Mouse (Mus musculus) brain, embryonic 18.5 days (tissue): ENCODE measurements at regions not wholly inside any gene's neighbourhood (a gene's known extent, or its start where the extent isn't known, plus 50 kb on each side); places are given as distances from the start of the nearest gene placed in this dataset.

Experiments
- DNase-seq: peaks from one replicate; pipeline ENCODE4 v3.0.0-alpha.2; 2012; ENCODE audit warnings: low read depth, low spot score

- no peak for DNase-seq
Observed at GRCm38 (mm10) chr5:50820674-50821073, 746.9 kb downstream of the Ppargc1a start.

- DNase-seq: no peak
Observed at GRCm38 (mm10) chr5:50819959-50820358, 747.6 kb downstream of the Ppargc1a start.

- DNase-seq: no peak
Observed at GRCm38 (mm10) chr5:50795310-50795709, 736.5 kb upstream of the Adgra3 start.

GRCm38 (mm10) chr5:50794453-50795169 lies 735.8 kb upstream of the Adgra3 start:
- DNase-seq: no peak

- no peak for DNase-seq
Observed at GRCm38 (mm10) chr5:50793558-50793957, 734.8 kb upstream of the Adgra3 start.

GRCm38 (mm10) chr5:50785273-50785672 lies 726.5 kb upstream of the Adgra3 start:
- DNase-seq: no peak

- no peak for DNase-seq
Observed at GRCm38 (mm10) chr5:50779138-50779537, 720.3 kb upstream of the Adgra3 start.

- no peak for DNase-seq
Observed at GRCm38 (mm10) chr5:50778221-50778620, 719.4 kb upstream of the Adgra3 start.

- no peak for DNase-seq
Observed at GRCm38 (mm10) chr5:50762261-50762660, 703.5 kb upstream of the Adgra3 start.

GRCm38 (mm10) chr5:50760386-50760785 lies 701.6 kb upstream of the Adgra3 start:
- DNase-seq: no peak

- DNase-seq: no peak
Observed at GRCm38 (mm10) chr5:50752766-50753165, 694.0 kb upstream of the Adgra3 start.

- DNase-seq: no peak
Observed at GRCm38 (mm10) chr5:50751358-50751757, 692.6 kb upstream of the Adgra3 start.

GRCm38 (mm10) chr5:50743030-50743429 lies 684.2 kb upstream of the Adgra3 start:
- no peak for DNase-seq

GRCm38 (mm10) chr5:50733711-50734110 lies 674.9 kb upstream of the Adgra3 start:
- DNase-seq: no peak

- DNase-seq: no peak
Observed at GRCm38 (mm10) chr5:50728337-50729003, 669.7 kb upstream of the Adgra3 start.

- DNase-seq: no peak
Observed at GRCm38 (mm10) chr5:50706945-50707663, 648.3 kb upstream of the Adgra3 start.

- DNase-seq: no peak
Observed at GRCm38 (mm10) chr5:50698084-50698483, 639.3 kb upstream of the Adgra3 start.

GRCm38 (mm10) chr5:50697588-50697987 lies 638.8 kb upstream of the Adgra3 start:
- no peak for DNase-seq

GRCm38 (mm10) chr5:50688362-50688761 lies 629.6 kb upstream of the Adgra3 start:
- no peak for DNase-seq

- no peak for DNase-seq
Observed at GRCm38 (mm10) chr5:50683966-50684365, 625.2 kb upstream of the Adgra3 start.

GRCm38 (mm10) chr5:50636539-50636938 lies 577.7 kb upstream of the Adgra3 start:
- no peak for DNase-seq

- DNase-seq: peak; percentile 32
Observed at GRCm38 (mm10) chr5:50626648-50627047, 567.8 kb upstream of the Adgra3 start.

- DNase-seq: no peak
Observed at GRCm38 (mm10) chr5:50624206-50624605, 565.4 kb upstream of the Adgra3 start.
